Mouse (Mus musculus): ENCODE data around the gene Car7.

DNA sequence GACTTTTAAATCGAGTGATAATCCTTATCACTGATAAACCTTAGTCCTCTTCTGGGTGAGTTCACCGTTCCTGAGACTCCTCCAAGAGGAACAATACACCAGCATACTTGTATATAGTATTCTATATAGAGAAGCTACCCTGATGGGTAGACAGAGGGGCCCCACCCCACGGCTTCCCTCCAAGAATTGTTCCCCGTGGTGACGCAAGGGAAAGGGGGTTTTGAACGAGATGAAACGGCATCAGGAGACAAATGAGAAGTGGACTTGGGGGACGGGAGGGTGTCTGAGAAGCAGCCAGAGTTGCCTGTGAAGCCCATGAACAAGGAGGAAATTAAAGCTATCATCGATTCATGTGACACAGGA is 271 bp downstream of the Car7 start:
- TF ChIP-seq CTCF (IDR thresholded peaks at IDR 0.05; ENCODE audit: extremely low read depth, insufficient read depth, insufficient read length, insufficient replicate concordance): no peak
- TF ChIP-seq POLR2A (IDR thresholded peaks at IDR 0.05; ENCODE audit: low read depth, low read length): no peak
